Mouse (Mus musculus) CH12.LX (cell line): ENCODE measurements around the gene Otoa. TPM values are rescaled to one million over a fixed set of nuclear protein-coding genes. Genes with fewer than 3 reads are reported as not detected.

Experiments used
- DNase-seq: peaks from one replicate; pipeline ENCODE4 v3.0.0-alpha.2; 2013; ENCODE audit errors: extremely low read depth
- H3K27ac ChIP-seq: 2 replicates; pipeline ENCODE4 v1.5.1; 2012; ENCODE audit warnings: low read depth, mild to moderate bottlenecking, control low read depth, moderate library complexity; ENCODE audit not compliant: insufficient read depth
- H3K27me3 ChIP-seq: replicated peaks from 2 replicates; pipeline ENCODE3; 2012; ENCODE audit warnings: inconsistent platforms
- H3K36me3 ChIP-seq, 2 experiments: replicated peaks in 1 of 2; 2 replicates each; pipeline versions ENCODE3 to v1.6.1; 2012; ENCODE audit warnings: inconsistent platforms in 1 of 2, low read length in 1 of 2, mild to moderate bottlenecking in 1 of 2, mixed read lengths in 1 of 2, moderate library complexity in 1 of 2; ENCODE audit not compliant: control insufficient read depth in 1 of 2, insufficient read depth in 1 of 2
- H3K4me1 ChIP-seq, 2 experiments: 2 replicates each; pipeline ENCODE4 v1.6.1; 2012; ENCODE audit warnings: inconsistent platforms in 1 of 2, moderate library complexity in 1 of 2; ENCODE audit not compliant: insufficient read depth in 2 of 2, control insufficient read depth in 1 of 2
- H3K4me2 ChIP-seq: 2 replicates; pipeline ENCODE4 v1.6.1; 2012; ENCODE audit warnings: low read depth, mild to moderate bottlenecking, control low read depth; ENCODE audit not compliant: poor library complexity, insufficient read depth, severe bottlenecking
- H3K4me3 ChIP-seq, 3 experiments: fragments of 150-350 bp in 1 of 3; sonication (generic) in 1 of 3; replicated peaks in 1 of 3; 2 replicates each; pipeline versions ENCODE3 to v1.5.1; 2011 to 2012; ENCODE audit warnings: low read depth in 2 of 3, low read length in 2 of 3, mild to moderate bottlenecking in 2 of 3, moderate library complexity in 2 of 3, control low read depth in 1 of 3, improper control_type of control experiment in 1 of 3, inconsistent platforms in 1 of 3, mixed read lengths in 1 of 3; ENCODE audit not compliant: poor library complexity in 1 of 3
- H3K79me2 ChIP-seq: replicated peaks from 2 replicates; pipeline ENCODE4 v1.6.1; 2012; ENCODE audit warnings: mild to moderate bottlenecking, moderate library complexity; ENCODE audit not compliant: control insufficient read depth, poor library complexity, insufficient read depth, severe bottlenecking; ENCODE audit errors: extremely low read depth
- H3K9ac ChIP-seq: 2 replicates; pipeline ENCODE4 v1.6.1; 2012; ENCODE audit warnings: low read depth, mild to moderate bottlenecking, control low read depth, moderate library complexity; ENCODE audit not compliant: insufficient read depth
- H3K9me3 ChIP-seq: replicated peaks from 2 replicates; pipeline ENCODE3; 2012; ENCODE audit warnings: low read length, inconsistent platforms, mixed read lengths
- CHD1 ChIP-seq: IDR thresholded peaks from 2 replicates; pipeline ENCODE4 v1.6.1; 2012; ENCODE audit warnings: low read depth, low read length, improper control_type of control experiment, inconsistent platforms
- CHD2 ChIP-seq: IDR thresholded peaks from 2 replicates; pipeline ENCODE4 v1.6.1; 2011; ENCODE audit warnings: low read length, improper control_type of control experiment
- CTCF ChIP-seq, 2 experiments: IDR thresholded peaks in 1 of 2; conservative IDR thresholded peaks in 1 of 2; 2 replicates each; pipeline ENCODE4 v1.5.1; 2011 to 2012; ENCODE audit warnings: low read depth in 2 of 2, low read length in 2 of 2, improper control_type of control experiment in 1 of 2, inconsistent platforms in 1 of 2, mild to moderate bottlenecking in 1 of 2, moderate library complexity in 1 of 2
- ELF1 ChIP-seq: IDR thresholded peaks from 2 replicates; pipeline ENCODE4 v1.6.1; 2014; ENCODE audit warnings: low read depth, mild to moderate bottlenecking, inconsistent platforms, low read length, improper control_type of control experiment
- ETS1 ChIP-seq: conservative IDR thresholded peaks from 2 replicates; pipeline ENCODE4 v1.6.1; 2012; ENCODE audit warnings: low read depth, mild to moderate bottlenecking, inconsistent platforms, low read length, improper control_type of control experiment, moderate library complexity
- GABPA ChIP-seq: IDR thresholded peaks from 2 replicates; pipeline ENCODE4 v1.6.1; 2012; ENCODE audit warnings: low read depth, low read length, improper control_type of control experiment, inconsistent platforms; ENCODE audit not compliant: insufficient replicate concordance
- HCFC1 ChIP-seq: IDR thresholded peaks from 2 replicates; pipeline ENCODE4 v1.6.1; 2012; ENCODE audit warnings: low read depth, mild to moderate bottlenecking, inconsistent platforms, low read length, improper control_type of control experiment
- JUND ChIP-seq: conservative IDR thresholded peaks from 2 replicates; pipeline ENCODE4 v1.6.1; 2011; ENCODE audit warnings: low read depth, low read length, improper control_type of control experiment
- MAX ChIP-seq: IDR thresholded peaks from 2 replicates; pipeline ENCODE4 v1.6.1; 2011; ENCODE audit warnings: low read length, improper control_type of control experiment
- MAZ ChIP-seq: IDR thresholded peaks from 2 replicates; pipeline ENCODE4 v1.6.1; 2012; ENCODE audit warnings: low read depth, mild to moderate bottlenecking, inconsistent platforms, low read length, improper control_type of control experiment, moderate library complexity
- MXI1 ChIP-seq: IDR thresholded peaks from 2 replicates; pipeline ENCODE4 v1.6.1; 2011; ENCODE audit warnings: mild to moderate bottlenecking, low read depth, low read length, improper control_type of control experiment
- NELFE ChIP-seq: IDR thresholded peaks from 2 replicates; pipeline ENCODE4 v1.6.1; 2011; ENCODE audit warnings: low read depth, low read length, improper control_type of control experiment
- NRF1 ChIP-seq: IDR thresholded peaks from 2 replicates; pipeline ENCODE4 v1.6.1; 2014; ENCODE audit warnings: low read depth, mild to moderate bottlenecking, inconsistent platforms, low read length, improper control_type of control experiment, moderate library complexity
- POLR2A ChIP-seq: IDR thresholded peaks from 2 replicates; pipeline ENCODE4 v1.6.1; 2011; ENCODE audit warnings: low read depth, mild to moderate bottlenecking, improper control_type of control experiment, low read length
- SMC3 ChIP-seq: IDR thresholded peaks from 2 replicates; pipeline ENCODE4 v1.6.1; 2011; ENCODE audit warnings: low read depth, low read length, improper control_type of control experiment
- TCF12 ChIP-seq: IDR thresholded peaks from 2 replicates; pipeline ENCODE4 v1.6.1; 2014; ENCODE audit warnings: low read depth, mild to moderate bottlenecking, inconsistent platforms, low read length, improper control_type of control experiment
- UBTF ChIP-seq: IDR thresholded peaks from 2 replicates; pipeline ENCODE4 v1.6.1; 2012; ENCODE audit warnings: low read depth, mild to moderate bottlenecking, inconsistent platforms, low read length, improper control_type of control experiment, moderate library complexity
- USF1 ChIP-seq: IDR thresholded peaks from 2 replicates; pipeline ENCODE4 v1.6.1; 2014; ENCODE audit warnings: low read depth, mild to moderate bottlenecking, inconsistent platforms, low read length, improper control_type of control experiment
- USF2 ChIP-seq: conservative IDR thresholded peaks from 2 replicates; pipeline ENCODE4 v1.6.1; 2011; ENCODE audit warnings: low read depth, low read length, improper control_type of control experiment
- ZKSCAN1 ChIP-seq: IDR thresholded peaks from 2 replicates; pipeline ENCODE4 v1.6.1; 2012; ENCODE audit warnings: low read depth, inconsistent platforms, low read length, improper control_type of control experiment, borderline replicate concordance
- ZMIZ1 ChIP-seq: IDR thresholded peaks from 2 replicates; pipeline ENCODE4 v1.6.1; 2012; ENCODE audit warnings: low read depth, mild to moderate bottlenecking, inconsistent platforms, low read length, improper control_type of control experiment
- dilution Hi-C: fragments of 300-500 bp; cut with MboI; formaldehyde crosslinking; loops from 2 replicates; pipeline ENCODE4 v1.14.3; 2020; ENCODE audit warnings: low sequenced_read_pairs; ENCODE audit not compliant: extremely low pct_unique_long_range_greater_than_20kb, extremely low pct_ligation_motif_present
- in situ Hi-C: fragments of 300-500 bp; cut with MboI; formaldehyde crosslinking; loops from 3 replicates; pipeline ENCODE4 v1.14.3; 2019; ENCODE audit warnings: low sequenced_read_pairs, low pct_ligation_motif_present, low pct_unique_long_range_greater_than_20kb, mixed read lengths
- polyA plus RNA-seq: library from polyadenylated mRNA; unstranded; fragments of >175 nt; gene quantifications from 2 replicates; pipeline ENCODE4 v1.2.1, GENCODE M21; 2012; ENCODE audit warnings: low read depth; ENCODE audit not compliant: insufficient read length
- total RNA-seq, 2 experiments: library from RNA; depleted of rRNA; stranded (reverse); fragments of 300-350 nt in 1 of 2; fragments of >200 nt in 1 of 2; gene quantifications; 2 replicates each; pipeline ENCODE4 v1.2.3; 2012 to 2014

Otoa gene
- total and polyA plus RNA-seq, 3 experiments: 0.08 TPM; not detected in 2

DNA sequence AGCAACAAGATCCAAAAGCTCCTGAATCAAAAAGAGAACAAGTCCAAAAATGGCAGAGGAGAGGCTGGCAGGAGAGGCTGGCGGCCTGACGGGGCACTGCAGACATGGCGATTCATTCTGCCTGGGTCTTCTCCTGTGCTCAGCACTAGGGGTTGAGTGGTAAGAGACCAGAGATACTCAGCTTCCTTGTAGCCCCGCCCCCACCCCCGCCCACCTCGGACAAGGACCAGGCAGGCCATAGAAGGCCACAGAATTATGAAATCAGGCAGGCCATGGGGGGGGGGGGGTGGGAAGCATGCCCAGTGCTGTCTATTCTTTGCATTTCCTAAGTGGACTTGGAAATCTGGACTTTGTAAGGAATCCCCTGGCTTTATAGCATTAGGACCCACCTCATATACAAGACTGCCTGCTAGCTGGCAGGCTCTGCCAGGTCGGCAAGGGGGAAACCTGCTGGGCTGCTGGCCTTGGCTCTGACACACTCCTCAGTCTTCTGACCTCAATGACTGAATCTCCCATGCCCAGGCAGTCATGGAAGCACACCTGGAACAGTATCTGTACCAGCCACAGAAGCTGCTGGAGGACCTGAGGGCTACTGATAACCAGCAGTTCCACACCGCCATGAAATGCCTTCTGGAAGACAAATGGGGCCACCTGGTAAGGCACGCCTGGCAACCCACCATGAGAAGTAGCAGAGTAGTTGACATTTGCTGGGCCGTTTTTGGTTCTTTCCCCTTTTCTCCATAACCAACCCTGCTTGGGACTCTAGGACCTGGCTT is 17.4 kb downstream of the Otoa start:
- Histone ChIP-seq H3K79me2 (no peaks in the 10 kb centered on the region), H3K9ac (no peak overlapping the region), H3K4me1 (no peaks in the 10 kb centered on the region), H3K4me2 (no peak overlapping the region), H3K27me3 (peaks cover 9% of the 10 kb centered on the region), H3K9me3 (no peaks in the 10 kb centered on the region), H3K36me3 (no peaks in the 10 kb centered on the region), H3K4me3 (no peak overlapping the region), H3K27ac (no peak overlapping the region)
- dilution Hi-C loops (no loop called here), in situ Hi-C loops (no loop called here)
- DNase-seq: no peak
- no peak for TF ChIP-seq USF1
- no peak for TF ChIP-seq ELF1
- TF ChIP-seq ETS1: no peak
- no peak for TF ChIP-seq UBTF
- no peak for TF ChIP-seq TCF12
- TF ChIP-seq JUND: no peak

DNA sequence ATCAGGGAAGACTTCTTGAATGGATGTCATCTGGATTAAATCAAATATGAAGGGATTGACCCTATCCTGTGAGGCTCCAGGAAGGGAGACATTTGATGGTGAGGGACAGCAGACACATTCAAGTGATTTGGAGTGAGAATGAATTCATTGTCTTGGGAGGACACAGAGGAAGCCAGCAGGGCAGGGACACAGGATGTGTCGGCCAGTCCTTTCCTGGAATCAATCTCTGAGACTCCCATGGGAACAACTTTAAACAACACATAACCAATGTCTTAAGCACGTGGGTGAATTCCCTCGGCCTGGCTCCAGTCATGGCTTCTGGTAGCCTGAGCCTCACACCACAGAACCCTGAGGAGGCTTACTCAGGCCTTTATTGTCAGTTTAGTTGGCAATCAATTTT is 26.4 kb downstream of the Otoa start:
- no peak overlapping the region for H3K4me3 ChIP-seq
- H3K4me1 ChIP-seq: no peaks in the 10 kb centered on the region; a peak in 1 of 4 replicates
- H3K9ac ChIP-seq: no peak overlapping the region
- H3K79me2 ChIP-seq: no peaks in the 10 kb centered on the region
- dilution Hi-C loops (no loop called here), in situ Hi-C loops (no loop called here)
- H3K4me2 ChIP-seq: no peak overlapping the region
- H3K36me3 ChIP-seq: no peaks in the 10 kb centered on the region
- DNase-seq: no peak
- no peaks in the 10 kb centered on the region for H3K9me3 ChIP-seq
- TF ChIP-seq ZMIZ1 (no peak), MAZ (no peak), HCFC1 (no peak), MXI1 (no peak), NRF1 (no peak), GABPA (no peak), UBTF (no peak), SMC3 (no peak), CHD2 (no peak), ELF1 (no peak), CHD1 (no peak), TCF12 (no peak), MAX (no peak), NELFE (no peak), USF2 (no peak), POLR2A (no peak), ZKSCAN1 (no peak), CTCF (conservative IDR thresholded peaks at IDR 0.05 in 1 of 2, IDR thresholded peaks at IDR 0.05 in 1 of 2; ENCODE audit: low read depth in 2 of 2, low read length in 2 of 2) (no peak)
- TF ChIP-seq, all 38 proteins: peak for 0
- Histone ChIP-seq H3K27ac (no peak overlapping the region), H3K27me3 (peaks cover 4% of the 10 kb centered on the region)
